Mouse (Mus musculus): Measurements from ENCODE around the gene Tmem255b.

Gene Tmem255b

DNA sequence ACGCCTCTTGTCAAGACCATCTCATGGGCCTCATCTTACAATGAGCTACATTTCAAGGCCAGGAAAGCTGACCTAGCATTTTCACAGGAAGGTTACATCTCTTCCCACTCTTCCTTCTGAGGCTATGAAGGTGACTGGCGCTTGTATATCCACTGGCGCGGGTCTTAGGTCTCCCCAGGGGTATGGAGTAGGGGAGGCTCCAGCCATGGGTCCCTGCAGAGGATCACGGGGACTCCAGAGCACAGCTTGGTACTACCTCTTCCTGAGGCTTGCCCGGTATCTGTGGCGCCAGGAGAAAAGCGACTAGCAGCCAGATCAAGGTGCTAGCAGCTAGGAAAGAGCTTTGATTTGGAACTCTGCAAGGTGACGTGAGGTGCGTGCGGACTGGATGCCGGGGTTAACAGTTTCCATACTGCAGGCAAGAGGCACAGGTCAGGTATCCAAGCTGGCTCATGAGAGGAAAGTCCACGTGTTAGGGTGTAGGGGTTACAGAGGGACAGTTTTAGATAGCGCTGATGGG lies 56.6 kb downstream of the Tmem255b start:
- DNase-seq (ENCODE audit: low spot score in 2 of 2): no peak

DNA sequence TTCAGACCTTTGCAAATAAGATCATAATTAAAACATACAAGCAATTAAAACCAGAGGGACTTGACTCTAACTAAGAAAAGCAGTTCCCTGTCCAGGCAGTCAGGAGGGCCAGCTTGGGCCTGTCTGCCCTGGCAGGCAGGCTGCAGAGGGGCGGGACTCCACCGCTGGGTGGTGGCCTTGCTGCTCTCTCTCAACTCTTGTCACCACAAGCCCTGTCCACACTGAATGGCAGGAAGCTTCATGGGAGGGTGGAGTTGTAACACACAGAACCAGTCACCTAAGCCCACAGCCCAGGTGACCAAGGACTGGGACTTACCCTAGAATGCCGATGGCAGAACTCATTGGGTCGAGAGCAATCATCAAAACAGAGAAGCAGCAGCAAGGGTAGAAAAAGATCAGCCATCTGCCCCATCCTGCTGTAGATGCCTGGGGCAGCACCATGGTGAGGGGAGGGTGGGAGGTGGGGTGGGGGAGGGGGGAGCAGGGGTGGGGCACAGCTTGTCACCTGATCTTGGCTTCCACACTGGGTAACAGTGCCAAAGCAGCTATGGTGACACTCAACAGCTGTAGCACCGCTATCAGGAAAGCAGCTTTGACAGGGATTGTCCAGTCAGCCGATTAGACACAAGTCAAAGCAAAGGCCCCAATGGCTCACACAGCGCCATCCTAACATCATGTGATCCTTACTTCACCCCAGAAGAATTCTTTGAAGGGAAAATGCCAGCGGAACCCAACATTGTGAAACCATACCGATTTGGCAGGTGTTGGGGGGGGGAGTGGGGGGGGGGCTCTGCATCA lies 57.4 kb downstream of the Tmem255b start:
- DNase-seq (ENCODE audit: low spot score in 2 of 2): no peak

DNA sequence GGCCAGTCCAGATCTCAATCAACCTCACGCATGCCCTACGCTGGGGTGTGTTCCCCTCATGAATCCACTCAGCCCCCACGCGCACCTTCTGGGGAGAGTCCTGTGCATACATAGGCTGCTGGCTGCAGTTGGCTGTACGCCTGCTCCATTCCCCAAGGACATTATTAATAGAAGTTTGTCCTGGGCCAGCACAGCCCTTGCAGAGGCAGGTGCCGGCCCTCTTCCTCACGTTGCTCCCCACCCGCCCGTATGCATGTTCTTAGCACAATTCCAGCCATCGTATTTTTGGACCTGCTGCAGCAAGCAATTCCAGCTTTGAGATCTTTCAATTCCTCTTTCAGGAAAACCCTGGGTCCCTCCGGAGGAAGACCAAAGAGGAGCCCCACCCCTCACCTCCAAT lies 58.0 kb downstream of the Tmem255b start:
- DNase-seq (ENCODE audit: low spot score in 2 of 2): no peak

DNA sequence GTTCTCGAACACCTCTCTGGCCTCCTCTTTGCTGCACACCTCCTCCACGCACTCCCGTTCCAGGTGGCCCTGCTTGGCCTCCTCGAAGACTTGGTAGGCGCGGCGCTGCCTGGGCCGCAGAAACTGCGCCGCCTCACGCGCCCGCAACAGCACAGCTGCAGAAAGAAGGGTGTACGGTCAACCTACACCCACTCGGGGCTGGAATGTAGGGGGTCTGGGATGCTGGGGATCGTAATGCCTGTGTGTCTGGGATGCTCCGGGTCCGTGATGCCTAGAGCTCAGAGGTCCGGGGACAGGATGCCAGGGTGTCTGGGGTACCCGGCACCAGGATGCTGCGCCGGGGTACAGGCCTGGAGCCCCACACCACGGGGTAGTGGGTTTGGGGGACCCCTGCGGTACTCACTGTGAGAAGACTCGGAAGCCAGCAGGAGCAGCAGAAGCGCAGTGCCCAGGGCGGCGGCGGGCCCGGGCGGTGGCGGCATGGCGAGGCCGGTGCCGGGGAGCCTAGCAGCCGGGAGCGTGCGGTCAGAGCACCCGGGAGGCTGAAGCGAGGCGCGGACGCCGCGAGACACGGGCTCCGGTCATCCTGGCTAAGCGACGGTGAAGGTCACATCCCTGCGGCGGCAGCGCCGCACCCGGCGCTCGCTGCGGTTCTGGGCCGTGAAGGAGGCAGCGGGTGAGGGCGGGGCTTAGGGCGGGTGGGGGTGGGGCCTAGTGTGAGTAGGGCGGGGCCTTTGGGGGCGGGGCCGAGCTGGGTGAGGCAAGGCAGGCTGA lies 59.1 kb downstream of the Tmem255b start, which contains the start of gene Gas6:
Gene Gas6 (minus strand): TSS at position 633 of the 774 bp plus-strand sequence.
- DNase-seq (ENCODE audit: low spot score in 2 of 2): no peak

DNA sequence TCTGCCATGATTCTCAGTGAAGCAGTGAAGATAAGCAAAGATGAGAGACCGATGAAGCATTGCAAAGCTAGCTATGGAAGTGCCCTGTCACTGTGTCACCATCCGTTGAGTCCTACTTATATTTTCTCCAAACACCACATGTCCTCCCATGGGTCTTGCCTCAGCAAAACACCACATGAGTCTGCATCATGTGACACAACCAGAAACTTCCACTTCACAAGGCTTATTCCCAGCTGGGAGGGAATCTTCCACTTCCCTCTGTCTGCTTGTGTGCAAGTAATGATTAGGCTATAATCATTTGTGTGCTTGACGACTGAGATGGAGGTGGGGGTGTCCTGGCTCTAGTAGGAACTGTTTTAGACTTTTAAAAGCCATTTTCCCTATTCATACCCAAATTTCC lies 66.2 kb downstream of the Tmem255b start:
- no peak for DNase-seq (ENCODE audit: low spot score in 2 of 2)

DNA sequence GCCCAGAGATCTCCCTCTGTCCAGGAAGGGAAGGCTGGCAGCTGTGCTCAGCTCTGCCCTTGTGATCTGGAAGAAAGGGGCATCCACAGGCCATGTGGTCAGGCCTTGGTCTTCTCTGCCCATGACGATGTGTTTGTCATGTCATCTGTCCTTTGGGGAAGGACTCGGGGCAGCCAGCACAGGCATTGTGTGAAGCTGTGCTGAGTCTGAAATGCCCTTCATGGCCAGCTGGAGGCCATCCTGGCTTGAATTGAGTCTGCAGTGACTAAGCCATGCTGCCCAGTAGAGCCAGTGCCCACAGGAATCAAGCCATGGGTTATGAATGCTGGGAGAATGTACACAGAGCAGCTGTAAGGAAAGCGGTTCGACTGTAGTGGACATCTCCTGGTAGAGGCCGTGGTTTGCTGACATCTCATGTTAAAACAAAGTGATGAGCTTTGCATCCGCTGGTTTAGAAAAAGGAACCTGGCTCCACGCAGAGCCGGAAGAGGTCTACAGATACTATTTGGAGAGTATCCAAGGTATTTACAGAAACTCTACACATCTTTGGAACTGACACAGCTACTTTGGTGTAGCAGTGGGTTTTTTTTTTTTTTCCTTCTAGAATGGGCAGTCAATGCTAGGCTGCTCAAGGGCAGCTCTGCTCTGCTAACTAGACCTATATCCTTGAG lies 69.1 kb downstream of the Tmem255b start:
- DNase-seq (ENCODE audit: low spot score in 2 of 2): no peak

DNA sequence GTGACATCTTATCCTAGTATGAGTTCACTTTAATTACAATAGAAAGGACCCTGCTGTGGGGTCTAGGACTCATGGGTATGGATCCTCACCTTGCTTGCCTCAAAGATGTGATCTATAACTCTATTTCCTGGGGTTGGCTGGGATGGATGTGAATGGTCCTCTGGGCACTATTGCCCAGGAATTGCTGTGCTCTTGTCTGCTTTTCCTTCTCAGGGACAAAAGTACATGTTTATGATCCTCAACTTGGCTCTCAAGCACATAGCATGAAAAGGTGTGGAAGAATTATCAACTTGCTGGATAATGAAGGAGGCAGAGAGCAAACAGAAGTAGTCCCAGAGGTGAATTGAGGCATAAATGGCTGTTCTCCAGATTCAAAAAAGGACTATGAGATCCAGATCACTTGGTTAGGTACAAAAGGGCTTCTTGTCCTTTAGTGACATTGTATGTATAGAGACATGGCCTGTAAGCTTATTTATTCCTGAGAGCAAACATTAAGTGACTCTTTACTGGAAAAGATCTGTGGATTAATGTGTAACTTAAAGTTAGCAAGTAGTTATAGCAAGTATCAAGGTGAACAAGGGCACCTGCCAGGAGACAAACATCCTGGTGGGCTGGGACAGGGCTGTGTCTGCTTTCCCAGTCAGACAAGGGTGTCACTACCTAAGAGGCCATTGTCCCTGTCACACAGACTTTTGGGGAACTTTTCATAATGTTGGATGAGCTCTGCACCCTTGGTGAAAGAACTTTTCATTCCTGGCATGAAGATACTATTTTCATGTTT lies 70.1 kb downstream of the Tmem255b start:
- DNase-seq (ENCODE audit: low spot score in 2 of 2): no peak

DNA sequence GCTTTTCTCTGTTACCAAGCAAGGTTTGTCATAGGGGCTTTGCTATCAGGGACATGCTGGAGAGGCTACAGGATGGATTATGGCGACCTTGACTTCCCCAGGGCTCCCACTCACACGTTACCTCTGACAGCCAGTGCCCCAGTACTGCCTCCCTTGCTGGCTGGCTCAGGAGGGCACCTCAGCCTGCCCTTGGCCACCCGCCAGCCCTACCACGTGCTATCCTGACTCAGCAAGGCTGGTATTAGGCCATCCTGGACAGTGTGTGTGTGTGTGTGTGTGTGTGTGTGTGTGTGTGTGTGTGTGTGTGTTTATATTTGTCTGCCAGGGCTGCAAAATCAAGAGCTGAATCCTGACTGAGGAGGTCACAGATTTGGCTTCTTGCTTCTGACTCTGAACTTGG lies 71.9 kb downstream of the Tmem255b start:
- DNase-seq (ENCODE audit: low spot score in 2 of 2): peak in 1 of 2 experiments; percentile 13

DNA sequence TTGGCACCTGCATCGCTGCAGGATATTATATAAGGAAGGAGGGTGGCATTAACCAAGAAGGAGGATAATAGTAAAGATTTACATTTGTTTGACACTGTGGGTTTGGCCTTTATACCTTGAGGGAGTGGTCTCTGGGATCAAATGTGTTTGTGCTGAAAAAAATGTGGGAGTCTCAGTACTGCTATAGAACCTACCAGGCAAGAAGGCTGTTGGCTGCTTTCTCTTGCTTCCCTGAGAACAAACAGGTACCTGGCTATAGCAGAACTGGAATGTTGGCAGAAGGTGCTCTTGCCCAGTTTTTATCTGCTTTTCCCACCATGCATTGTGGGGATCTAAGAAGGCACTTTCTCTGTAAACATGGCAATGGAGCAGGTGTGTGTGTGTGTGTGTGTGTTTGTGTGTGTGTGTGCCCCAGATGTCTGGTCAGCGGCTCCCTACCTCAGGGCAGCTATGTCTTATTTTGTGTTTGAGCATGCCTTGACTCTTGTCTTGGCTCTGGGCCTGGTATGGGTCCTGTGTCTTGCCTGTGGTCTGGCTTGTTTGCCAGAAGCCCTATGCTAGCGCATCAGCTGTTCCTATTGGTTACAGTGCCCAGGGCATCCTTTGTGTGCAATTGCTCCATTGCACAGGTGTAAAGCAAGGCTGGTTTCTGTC lies 72.4 kb downstream of the Tmem255b start:
- no peak for DNase-seq (ENCODE audit: low spot score in 2 of 2)

DNA sequence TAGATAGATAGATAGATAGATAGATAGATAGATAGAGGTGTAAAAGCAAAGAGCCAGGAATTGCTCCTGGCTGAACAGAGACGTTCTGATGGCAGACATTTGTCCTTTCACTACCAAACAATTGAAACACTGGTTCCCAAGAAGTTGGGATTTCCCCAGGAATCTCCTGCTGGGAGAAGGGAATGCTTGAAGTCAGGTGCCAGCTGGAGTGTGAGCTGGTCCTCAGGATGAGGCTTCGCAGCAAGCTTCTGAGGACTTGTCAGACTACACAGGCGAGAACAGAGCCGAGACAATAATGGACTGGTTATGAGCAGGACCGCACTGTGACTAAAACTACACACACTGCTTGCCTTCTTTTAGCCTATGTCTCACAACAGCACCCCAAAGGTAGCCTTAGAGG lies 77.0 kb downstream of the Tmem255b start:
- DNase-seq (ENCODE audit: low spot score in 2 of 2): no peak

DNA sequence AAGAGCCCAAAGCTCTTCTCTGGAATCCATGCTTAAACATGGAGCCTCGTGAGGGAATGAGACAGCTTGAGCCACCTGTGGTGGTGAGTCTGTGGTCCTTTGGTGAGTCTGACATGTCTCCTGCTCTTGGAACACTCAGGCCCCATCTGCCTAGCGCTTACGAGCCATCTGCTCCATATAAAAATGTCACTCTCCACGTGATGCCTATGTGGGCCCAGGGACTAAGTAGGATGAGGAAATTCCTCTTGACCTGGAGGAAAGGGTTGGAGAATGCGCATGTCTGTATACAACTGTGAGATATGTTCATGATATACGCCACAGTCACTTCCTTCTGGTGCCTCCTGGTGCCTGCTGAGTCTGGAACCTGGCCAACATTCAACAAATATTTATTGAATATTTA lies 77.7 kb downstream of the Tmem255b start:
- DNase-seq (ENCODE audit: low spot score in 2 of 2): no peak

DNA sequence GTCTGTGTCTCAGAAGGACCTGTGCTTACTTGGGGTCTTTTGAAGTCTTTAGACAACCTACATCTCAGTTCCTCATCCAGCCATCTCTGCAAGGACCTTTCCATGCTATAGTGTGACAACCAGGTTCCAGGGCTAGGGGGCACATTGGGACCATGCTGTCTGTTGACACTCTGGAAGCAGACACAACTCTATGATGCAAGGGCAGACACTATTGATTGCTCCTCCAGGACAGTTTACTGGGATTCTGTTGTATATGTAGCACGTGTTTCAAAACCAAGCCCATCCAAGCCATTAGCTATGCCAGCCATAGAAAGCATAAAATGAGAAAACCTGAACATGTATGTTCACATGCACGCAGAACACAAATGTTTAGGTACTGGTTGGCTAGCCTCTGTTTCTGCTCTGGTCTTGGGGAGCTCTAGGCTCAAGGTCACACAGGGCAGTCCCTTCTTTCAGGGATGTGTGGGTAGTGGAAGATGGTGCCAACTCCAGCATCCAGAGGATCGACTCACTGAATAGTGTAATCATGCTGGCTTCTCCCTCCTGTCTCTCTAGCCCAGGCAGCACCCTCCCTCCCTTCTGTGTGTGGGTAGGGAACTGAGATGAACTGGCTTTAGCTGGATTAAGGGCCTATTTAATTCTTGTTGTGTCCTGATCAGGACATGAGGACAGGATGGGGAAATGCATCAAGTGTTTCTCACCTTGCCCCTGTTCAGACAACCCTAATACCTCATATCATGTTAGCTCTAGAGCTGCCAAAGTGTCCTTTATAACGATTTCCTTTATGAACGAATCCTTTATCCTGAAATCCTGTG lies 78.8 kb downstream of the Tmem255b start:
- no peak for DNase-seq (ENCODE audit: low spot score in 2 of 2)

DNA sequence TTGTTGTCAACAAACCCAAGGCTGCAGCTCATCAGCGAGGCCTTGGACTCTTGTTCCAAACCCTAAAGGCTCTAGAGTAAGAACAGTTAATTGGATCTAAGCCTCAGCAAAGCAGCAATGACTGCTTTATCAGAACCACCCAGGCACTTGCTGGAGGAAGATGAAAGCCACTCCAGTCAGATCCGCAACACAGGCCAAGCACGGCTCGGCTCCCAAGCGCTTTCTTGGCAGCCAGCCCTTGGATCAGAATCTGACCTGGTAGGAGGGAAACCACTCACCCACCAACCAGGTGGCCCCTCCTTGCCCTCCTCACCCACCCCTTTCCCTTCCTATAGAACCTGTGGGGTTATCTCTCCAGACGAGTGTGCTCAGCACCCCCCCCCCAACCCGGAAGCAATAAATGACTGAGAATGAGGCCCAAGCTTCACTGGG lies 81.0 kb downstream of the Tmem255b start:
- no peak for DNase-seq (ENCODE audit: low spot score in 2 of 2)

DNA sequence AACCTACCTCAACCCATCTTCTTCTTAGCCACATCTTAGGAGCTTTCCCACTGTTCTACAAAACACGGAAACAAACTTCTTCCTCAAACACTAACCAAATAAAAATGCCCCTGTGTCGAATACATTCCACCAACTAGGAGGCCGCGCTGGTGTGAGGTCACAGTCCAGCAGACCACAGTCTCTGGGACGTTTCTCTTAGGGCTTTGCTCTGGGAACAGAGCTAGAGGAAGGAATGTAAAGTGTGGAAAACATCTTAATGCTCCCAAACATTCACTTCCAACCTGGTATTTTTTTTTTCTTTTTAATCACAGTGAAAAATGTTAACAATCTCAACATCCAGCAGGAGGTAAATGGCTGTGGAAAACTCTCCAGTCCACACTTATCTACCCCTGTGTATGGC lies 81.7 kb downstream of the Tmem255b start:
- no peak for DNase-seq (ENCODE audit: low spot score in 2 of 2)

DNA sequence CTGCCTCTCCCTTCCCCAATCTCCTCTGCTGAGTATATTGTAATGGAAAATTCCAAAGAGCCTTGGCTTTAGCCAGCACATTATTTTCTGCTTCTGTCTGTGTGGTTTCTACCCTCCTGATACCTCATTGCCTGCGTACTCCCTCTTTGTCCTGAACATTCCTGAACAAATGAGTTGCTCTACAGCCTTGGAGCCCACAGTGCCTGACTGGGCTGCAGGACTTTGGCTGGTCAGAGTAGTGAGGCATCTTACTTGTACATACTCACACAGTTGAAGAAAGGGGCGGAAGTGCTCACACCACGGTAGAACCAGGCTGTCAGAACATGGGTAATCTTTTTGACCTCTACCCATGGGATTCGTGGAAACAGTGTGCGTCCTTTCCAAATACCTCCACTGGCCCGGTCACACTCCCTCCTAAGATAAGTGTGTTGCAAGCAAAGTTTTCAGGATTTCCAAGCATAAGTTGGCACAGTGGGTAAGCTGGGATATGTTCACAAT lies 82.3 kb downstream of the Tmem255b start:
- no peak for DNase-seq (ENCODE audit: low spot score in 2 of 2)
